Mouse (Mus musculus) fat pad, adult 2 months (tissue): ENCODE data around the gene Efcab5.

Experiments
- DNase-seq: peaks from one replicate; pipeline ENCODE4 v3.0.0-alpha.2; 2011; ENCODE audit warnings: low read depth, low spot score; ENCODE audit errors: extremely low read depth

Gene Efcab5

GRCm38 (mm10) chr11:77188868-77189267 is at the start of gene Efcab5:
Gene Efcab5, minus strand, starts transcription at chr11:77188968.
- DNase-seq, result no peak

DNA sequence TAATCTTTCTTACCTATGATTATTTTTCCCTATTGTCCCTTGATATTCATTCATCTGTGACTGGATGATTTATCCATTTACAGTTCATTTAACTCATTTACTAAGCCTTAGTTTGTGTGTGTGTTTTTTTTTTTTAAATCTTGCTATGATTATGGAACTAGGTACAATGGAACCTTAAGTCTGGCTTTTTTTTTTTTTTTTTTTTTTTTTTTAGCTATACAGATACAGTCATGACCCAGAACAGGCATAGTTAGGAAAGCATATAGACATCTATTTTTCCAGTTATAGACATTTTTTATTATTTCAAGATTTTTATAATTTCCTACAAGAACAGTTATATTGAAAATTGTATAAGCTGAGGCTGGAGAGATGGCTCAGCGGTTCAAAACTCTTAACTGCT is 46.5 kb upstream of the Efcab5 start:
- no peak for DNase-seq

- no peak for DNase-seq
Measured at GRCm38 (mm10) chr11:77231514-77231913, 42.7 kb upstream of the Efcab5 start.

GRCm38 (mm10) chr11:77230765-77231164 is 42.0 kb upstream of the Efcab5 start:
- DNase-seq, result no peak

DNA sequence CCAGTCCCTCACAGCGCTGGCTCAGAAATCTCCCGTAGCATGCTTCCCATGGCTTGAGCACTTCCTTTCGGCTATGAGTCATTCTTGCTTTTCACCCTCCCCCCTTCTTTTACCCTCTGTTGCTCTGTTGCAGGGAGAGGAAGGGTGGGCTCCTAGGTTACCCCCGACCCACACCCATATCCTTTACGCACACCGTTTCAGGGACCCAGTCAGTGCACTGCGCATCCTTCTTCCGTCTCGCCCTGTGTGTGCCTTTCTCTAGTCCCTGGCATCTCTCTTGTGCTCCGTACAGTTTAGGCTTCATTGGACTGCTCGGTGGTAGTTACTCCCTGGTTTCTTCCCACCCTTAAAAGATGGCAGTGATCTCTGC is 28.0 kb upstream of the Efcab5 start:
- DNase-seq, result no peak

GRCm38 (mm10) chr11:77215951-77216760 is 27.4 kb upstream of the Efcab5 start, which contains the start of gene Ssh2:
Gene Ssh2, plus strand, starts transcription at chr11:77216287.
- no peak for DNase-seq

DNA sequence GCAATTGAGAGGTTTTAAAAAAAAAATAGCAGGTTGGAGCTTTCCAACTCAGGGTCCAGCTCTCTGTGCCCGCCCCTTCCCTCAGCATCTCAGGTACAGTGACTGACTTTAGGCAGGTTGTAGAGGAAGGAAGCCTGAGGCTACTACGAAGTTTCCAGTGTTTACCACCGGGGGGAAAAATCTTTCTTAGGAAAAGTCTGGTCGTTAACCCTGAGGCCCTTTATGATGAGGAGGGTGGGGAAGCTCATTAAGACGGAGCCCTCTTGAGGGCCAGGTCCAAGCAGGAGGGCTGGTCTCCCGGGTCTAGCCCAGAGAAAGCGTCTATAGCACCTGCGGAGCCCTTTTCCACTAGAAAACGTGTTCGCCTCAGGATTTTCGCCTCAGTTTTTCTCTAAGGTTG is 26.7 kb upstream of the Efcab5 start:
- DNase-seq, result no peak

DNA sequence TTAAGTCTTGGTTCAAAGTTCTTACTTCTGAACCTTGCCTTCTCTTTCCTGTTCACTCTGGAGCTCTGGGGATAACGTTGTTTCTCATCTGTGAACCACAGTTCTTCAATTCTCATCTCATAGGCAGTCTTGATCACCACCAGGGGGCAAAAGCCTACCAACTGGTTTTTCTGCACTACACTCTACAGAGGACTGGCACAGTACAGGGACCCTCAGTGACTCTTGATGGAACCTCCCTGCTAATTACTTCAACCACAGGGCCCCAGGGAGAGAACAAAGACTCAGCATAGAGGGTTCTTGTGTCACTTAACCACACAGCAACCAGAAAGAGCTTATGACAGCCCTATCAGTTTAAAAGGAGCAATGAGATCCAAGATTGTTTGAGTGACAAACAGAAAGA is 26.0 kb upstream of the Efcab5 start:
- DNase-seq, result no peak

GRCm38 (mm10) chr11:77214142-77214692 is 25.4 kb upstream of the Efcab5 start:
- no peak for DNase-seq

- DNase-seq, result no peak
Measured at GRCm38 (mm10) chr11:77200703-77201102, 11.9 kb upstream of the Efcab5 start.

DNA sequence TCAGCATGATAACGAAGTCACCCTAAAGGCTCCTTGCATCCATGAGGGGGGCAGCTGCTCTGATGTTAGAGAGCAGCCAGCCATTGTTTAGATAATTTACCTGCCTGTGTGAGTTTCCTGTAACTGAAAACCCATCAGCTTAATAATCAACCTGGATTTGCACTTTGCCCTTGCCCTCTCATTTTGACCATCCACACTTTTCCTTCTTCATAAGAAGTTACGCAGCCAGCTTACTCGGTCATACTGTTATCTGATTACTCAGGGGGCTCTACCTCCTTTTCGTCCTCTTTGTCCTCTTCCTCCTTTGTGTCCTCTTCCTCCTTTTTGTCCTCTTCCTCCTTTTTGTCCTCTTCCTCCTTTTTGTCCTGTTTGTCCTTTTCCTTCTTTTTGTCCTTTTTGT is 10.9 kb upstream of the Efcab5 start:
- no peak for DNase-seq

- no peak for DNase-seq
Measured at GRCm38 (mm10) chr11:77196181-77197143, 7.7 kb upstream of the Efcab5 start.

DNA sequence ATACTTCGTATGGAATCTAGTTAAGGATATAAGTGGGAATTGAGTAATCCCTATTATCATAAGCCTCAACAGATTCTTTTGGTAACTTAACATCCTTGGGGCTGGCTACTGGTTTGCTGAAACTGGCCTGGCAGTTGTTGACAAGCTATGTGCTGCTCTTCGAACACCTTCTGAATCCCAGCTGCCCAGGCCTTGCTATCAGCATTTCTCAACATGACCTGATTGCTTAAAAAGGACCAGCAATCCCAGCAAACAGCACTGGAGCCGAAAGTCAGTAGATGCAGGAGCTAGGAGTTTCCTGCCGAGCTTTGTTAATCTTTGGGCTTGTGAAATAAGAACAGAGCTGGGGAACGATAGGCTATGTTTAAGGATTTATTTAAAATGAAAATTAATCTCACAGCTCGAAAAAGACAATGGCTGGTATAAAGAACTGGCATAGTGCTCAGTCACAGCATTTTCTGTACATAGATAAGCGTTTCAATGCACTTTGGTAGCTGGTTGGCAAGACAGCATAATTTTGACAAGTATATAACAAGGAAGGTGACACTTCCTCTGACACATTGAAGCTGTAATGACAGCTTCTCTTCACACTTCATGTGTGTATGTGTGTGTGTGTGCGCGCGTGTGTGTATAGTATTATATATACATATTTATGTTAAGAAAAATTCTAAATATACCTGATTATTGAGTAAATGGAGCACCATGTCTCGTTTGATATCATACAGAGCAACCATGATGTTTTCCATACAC is 6.8 kb upstream of the Efcab5 start:
- DNase-seq, result no peak

GRCm38 (mm10) chr11:77194762-77195161 is 6.0 kb upstream of the Efcab5 start:
- DNase-seq, result no peak

DNA sequence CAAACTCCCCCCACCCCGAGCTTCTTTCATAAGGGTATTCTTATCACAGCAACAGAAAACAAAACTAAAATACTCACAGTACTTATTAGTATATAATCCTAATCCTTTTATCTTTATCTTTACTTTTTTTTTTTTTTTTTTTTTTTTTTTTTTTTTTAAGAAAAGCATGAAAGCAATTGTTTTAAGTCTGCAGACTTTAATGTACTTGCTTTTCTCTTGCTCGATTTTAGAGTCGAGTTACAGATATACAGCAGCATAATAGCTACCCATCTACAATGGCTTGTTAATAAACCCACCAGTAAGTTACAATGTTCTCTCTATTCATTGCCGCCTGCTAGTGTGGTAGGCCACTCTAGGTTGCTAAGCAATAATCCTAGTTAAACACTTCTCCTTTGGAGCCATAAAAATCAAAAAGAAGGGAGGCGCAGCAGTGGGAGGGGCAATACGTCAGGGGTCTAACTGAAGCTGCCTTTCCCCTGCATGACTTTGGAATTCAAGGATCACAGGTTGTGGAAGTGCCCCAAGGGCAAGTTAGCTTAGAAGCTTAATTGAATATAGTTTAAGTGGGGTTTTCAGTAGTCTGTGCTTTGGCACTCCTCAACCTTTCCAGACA is 5.3 kb upstream of the Efcab5 start:
- DNase-seq, result no peak

- DNase-seq, result no peak
Measured at GRCm38 (mm10) chr11:77193410-77193809, 4.6 kb upstream of the Efcab5 start.

DNA sequence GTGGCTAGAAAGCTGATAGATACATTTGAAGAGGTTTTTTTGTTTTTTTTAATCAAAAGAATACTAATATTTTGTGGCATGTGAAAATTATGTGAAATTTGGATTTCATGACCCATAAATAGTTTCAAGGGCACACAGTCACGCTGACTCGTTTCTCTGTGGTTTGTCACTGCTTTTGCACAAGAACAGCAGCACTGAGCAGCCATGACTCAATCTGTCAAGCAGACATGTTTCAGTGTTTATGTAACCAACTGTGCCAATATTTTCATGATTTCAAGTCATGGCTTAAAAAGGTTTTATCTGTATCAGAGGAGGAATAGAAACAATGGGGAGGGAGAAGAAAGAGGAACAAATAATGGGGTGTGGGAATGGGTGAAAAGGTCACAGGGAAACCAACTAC is 3.8 kb downstream of the Efcab5 start:
- DNase-seq, result no peak

GRCm38 (mm10) chr11:77182616-77183015 is 6.2 kb downstream of the Efcab5 start:
- no peak for DNase-seq

DNA sequence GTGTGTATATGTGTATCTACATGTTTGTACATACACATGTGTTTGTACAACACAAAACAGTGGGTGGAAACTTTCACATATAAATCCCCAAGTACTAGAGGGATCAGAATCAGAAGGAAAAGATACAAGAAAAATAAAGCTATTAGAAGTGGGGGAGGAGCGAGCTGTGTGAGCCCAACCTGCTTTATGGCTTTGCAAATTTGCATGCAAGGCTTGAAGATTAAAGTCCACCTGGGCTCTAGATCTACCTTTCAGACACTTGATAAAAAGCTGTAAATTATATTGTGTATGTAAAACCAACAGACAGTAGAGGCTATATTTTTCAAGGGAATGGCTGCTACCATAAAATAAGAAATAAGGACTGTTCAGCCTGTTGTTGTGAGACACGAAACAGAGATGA is 6.7 kb downstream of the Efcab5 start:
- DNase-seq, result no peak

DNA sequence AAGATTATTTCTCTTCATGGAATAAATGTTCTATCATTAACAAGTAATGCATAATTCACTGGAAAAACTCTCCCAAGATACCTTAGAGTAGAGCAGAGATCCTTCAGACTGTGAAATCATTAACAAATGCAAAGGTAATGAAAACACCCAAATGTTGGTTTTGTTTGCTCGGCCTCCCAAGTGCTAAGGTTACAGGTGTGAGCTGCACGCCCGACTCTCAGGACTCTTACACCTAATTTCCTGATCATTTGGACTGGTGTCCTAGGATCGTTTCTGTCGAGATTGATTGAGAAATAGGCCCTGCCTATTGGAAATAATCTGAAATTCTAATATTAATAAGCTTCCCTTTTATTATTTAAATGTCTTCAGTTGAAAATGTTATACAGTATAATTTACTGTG is 7.2 kb downstream of the Efcab5 start:
- no peak for DNase-seq

GRCm38 (mm10) chr11:77180886-77181285 is 7.9 kb downstream of the Efcab5 start:
- DNase-seq, result no peak
